Mouse (Mus musculus) testis, postnatal 10 days (tissue): Measurements from ENCODE around the gene Tbata.

Experiments
- DNase-seq: peaks from one replicate; pipeline ENCODE4 v3.0.0; 2021; ENCODE audit warnings: low spot score

Gene Tbata

DNA sequence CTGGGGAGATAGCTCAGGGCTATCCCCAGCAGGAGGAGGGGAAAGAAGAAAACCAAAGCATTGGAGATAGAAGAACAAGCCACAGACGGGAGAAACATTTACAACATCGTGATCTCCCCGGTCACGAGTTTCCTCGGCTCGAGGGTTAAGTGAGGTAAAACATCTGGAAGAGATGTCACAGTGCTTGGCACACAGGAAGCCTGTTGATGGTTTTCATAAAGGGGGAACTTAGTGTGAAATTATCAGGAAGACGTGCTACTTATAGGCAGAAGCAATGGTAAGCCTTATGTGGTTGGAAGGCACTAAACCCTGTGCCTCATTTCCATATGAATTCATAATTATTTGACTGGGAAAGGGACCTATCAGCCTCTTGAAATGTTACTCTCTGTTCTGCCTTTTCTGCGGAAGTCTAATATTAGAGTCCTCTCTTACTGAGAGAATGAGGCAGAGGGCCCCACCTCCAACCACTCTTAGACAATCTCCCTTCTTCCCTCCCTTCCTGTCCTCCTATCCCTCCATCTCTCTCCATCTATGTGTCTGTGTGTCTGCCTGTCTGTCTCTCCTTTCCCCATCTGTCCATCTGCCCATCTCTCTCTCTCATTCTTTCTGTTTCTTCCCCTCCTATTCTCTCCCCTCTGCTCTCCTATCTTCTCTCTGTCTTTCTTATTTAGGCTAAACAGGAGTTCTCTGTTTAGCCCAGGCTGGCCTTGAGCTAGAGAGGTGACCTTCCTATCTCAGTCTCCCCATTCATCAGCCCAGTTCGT is 4.2 kb upstream of the Tbata start:
- no peak for DNase-seq

DNA sequence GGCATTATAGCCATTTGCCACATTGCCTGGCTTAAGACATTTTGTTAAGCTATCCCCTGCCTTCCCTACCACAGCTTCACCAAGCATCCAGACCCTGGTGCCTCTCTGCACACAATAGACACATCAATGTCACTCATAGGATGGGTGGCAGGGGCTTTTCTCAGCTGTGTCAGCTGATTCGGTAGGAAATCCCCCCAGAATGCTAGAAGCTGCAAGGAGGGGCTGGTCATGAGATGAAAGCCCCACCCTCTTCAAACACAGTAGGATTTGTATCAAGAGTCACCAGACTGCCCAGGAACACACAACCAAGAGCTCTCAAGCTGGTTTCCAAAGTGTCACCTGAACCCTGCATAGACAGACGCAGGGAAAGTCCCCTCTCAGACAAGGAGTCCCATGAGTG is 3.4 kb upstream of the Tbata start:
- DNase-seq = no peak

DNA sequence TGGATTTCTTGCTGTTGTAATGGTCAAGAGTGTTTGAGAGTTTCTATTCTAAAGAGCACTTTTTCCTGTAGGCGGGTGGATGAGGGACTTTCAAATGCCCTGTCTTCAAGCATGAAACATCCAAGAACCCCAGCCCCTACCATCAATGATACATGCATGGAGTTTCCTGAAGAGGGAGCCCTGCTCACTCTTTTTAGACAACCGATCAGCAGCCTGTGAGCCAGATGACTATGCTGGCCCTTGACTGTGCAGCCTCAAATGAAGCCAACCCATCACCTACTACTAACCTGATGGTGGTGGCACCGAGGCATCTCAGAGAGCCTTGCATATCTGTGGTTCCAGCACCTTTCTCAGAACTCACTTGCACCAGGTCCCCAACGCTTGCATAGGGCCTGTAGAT is 742 bp downstream of the Tbata start:
- DNase-seq = no peak

DNA sequence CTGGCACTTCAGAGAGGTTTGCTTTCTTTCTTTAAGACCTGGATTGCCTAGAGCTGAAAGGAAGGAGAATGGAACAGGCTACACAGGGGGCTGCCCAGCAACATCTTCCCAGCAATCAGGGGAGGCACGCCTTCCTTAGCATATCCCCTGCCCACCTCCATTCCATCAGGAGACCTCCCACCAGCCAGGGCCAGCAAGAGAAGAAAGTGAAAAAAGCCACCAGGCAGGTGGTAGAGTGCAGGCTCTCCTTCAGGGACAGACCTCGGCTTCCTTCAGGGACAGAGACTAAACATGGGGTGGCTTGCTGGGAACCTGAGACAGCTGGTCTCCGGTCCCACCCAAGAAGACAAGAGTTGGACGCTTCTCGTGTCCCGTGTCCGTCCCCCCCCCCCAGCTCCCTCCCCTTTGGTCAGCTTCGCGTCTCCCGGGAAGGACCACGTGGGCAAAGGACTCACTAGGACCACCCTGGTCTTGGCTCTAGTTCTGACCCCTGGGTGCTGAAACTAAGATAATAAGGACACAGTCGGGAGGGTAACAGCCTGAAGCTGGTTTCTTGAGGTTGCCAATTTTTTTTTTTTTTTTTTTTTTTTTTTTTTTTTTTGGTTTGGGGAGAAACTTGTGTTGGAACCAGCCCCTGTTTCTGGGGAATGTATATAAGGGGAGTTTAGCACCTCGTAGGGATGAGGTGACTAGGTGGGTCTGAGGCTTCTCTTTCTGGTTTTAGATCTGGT is 3.1 kb downstream of the Tbata start:
- no peak for DNase-seq

DNA sequence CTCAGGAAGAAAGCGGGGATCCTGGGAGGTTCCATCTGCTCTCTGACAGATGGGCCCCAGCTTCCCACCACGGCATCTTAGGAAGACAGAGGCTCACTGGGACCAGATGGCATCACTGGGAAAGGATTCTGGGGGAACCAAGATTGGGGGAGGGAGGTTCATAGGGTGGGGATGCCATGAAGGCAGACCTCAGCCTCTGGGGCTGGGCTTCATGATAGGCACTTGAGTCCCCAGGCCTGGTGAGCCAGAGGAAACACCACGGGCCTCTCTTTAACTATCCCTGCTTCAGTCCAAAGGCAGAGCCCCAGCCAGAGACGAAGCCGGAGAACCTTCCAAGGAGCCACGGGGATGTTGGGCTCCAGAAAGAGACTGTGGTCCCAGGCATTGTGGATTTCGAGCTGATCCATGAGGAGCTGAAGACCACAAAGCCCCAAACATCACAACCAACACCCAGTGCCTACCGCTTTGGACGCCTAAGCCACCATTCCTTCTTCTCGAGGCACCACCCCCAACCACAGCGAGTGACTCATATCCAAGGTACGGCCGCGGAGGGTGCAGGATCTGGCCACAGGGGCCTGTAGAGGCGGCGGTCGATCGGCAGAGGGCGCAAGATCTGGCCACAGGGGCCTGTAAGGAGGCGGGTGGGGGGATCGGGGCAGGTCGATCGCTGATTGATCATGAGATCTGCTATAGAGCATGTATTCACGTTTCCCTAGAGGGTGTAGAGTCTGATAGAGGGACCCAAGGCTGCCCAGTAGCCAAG is 3.9 kb downstream of the Tbata start:
- peak; percentile 75 for DNase-seq

DNA sequence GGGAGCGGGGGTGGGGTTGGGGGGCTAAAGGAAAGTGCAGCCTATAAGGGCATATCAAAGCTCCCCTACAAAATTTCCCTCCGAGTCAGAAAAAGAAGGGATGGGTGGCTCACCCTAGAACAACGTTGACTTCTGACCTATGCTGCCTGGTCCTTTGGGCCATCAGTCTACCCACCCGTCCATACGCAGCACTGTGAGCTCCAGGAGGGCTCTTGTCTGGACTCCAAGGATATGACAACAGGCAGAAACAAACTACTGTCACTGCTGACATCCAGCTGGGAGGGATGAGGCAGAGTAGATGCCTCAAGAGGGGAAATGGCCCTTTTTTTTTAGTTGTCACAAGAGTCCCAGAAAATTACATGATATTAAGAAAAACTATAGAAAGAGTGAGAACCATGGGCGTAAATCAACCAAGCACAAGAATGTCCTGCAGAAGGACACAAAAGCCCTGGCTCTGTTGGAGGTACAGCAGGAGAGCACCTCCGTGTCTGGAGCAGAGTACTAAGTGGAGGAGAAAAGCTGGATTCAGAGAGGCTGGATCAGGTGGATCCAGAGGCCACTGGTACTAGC is 4.6 kb downstream of the Tbata start:
- no peak for DNase-seq

DNA sequence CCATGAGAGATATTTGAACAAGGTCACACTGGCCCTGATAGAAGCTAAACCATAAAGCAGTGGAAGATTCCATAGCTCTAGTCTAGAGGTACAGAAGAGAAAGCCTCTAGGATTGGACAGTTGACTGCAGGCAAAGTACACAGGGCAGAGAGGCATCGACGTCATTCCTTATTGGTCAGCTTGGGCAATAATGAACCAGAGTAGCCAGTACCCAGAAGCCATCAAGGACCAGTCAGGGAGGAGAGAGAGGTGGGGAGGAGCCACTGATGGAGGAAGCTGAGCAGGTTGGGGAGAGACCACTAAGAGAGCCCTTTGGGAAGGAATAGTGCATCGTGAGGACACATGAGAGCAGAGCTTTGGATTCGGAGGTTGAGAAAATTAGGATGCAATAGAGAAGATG is 6.0 kb downstream of the Tbata start:
- no peak for DNase-seq

DNA sequence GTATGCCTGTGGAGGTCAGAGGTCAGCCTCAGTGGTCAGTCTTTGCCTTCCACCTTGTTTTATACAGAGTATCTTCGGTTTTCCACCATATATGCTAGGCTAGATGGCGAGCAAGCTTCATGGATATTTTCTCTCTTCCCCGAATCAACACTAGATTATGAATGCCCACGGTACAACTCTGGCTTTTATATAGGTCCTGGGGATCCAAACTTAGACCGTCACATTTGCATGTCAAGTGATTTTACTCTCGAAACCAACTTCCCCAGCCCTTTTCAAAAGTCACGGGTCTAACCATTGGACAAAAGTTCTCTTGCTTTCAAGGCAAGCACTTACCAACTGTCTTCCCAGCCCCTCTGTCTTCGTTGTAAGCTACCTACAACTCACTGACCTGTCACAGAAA is 6.9 kb downstream of the Tbata start:
- DNase-seq = no peak

DNA sequence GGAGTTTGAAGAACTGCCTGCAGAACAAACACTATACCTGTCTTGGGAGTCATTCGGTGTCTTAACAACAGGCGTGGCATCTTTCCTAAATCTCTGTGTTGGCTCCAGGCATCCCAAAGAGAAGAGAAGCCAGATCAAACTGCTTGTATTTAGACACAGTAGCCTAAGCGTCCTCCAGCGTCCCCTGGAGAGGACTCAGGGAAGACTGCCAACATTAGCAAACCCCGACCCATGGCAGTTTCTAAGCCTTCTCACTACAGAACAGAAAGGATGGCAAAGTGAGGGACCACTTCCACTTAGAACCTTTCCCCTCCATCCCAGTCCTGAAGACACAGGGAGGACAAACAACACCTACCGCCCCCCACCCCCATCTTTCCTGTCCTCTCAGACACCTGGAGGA is 8.2 kb downstream of the Tbata start:
- DNase-seq = no peak

DNA sequence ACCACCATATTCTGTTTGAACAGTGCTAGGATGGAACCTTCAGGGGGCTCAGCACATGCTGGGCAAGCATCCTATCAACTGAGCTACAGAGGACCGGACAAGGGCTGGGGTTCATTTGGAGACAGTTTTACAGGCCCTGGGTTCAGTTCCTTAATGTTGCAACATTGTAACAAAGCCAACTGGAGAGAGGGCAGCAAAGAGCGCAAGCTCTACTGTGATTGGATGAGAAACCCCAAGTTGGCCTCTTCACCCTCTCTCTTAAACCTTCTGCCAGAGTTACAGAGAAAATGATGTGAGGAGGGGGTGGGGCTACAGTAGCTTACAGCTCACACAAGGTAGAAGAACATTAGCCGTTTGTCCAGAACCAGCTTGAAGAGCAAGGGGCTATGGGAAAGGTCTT is 15.2 kb downstream of the Tbata start:
- no peak for DNase-seq

DNA sequence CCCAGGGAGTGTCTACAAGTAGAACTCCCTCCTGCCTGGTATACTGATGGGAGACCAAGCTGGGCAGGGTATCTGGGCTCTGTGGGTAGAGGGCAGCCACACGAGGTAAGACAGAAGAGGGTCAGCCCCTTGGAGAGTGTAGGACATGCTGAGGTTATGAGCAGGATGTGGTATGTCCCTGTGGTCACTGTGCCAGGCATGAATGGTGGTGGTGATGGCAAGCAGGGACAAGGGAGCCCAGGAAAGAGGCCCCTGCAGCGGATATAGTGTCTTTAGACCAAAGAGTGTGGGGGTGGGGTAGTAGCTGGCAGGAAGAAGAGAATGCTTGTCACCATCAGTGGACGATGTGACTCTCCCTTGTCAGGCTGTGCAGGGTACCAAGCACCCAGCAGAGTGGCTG is 16.3 kb downstream of the Tbata start:
- DNase-seq = no peak

DNA sequence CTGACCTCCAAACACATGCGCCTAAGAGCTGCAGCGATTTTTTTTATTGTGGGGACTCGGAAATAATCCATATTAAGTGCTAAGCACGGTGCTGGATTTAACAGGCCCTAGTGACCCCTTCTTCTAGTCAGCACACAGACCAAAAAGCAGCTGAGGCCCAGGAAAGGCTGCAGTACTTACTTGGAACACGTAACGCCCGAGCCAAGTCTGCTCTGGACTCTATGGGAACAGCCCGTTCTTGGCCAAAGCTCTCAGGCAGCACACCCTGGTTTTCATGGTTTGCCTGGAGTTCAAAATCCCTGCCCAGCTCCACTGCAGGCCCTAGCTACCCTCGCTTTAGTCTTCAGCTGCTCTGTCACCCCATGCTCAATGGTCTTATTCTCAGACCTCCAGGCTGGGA is 22.9 kb downstream of the Tbata start:
- DNase-seq = no peak

DNA sequence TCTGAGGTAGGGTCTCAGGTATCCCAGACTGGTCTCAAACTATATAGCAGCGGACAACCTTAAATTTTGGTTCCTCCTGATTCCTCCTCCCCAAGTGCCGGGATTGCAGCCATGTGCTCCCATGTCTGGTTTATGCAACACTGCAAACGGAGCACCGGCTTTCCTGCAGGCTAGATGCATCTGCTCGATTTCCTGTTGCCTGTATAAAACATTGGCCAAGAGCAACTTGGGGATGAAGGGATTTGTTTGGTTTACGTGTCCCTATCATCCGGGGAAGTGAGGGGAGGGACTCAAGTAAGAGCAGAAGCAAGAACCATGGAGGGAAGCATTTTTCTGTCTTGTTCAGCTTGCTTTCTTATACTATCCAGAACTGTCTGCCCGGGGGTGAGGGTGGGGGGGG is 23.5 kb downstream of the Tbata start:
- DNase-seq = no peak

DNA sequence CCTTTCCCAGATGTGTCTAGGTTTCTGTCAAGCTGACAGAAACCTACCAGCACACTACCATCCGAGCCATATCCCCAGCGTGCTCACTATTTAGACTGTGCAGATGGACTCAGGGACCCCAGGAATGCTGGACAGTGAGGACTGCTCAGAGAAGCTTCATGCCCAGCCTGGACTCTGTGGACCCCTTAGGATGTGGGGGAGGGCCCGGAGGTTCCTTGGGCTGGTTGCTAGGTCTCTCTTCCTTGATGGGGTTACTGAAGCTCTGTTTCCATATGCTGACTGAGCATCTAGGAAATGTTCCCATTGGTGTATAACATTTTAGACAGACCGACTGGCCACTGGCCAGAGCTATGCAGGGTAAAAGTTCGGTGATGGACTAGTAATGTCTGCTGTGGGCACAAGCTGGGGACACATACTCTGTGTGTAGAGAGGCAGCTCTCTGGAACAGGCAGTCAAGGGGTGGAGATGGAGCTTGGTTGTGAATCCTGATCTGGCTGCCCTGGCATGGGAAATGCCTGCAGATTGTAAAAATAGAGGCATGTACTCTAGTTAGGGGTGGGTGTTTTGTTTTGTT is 24.1 kb downstream of the Tbata start:
- no peak for DNase-seq

DNA sequence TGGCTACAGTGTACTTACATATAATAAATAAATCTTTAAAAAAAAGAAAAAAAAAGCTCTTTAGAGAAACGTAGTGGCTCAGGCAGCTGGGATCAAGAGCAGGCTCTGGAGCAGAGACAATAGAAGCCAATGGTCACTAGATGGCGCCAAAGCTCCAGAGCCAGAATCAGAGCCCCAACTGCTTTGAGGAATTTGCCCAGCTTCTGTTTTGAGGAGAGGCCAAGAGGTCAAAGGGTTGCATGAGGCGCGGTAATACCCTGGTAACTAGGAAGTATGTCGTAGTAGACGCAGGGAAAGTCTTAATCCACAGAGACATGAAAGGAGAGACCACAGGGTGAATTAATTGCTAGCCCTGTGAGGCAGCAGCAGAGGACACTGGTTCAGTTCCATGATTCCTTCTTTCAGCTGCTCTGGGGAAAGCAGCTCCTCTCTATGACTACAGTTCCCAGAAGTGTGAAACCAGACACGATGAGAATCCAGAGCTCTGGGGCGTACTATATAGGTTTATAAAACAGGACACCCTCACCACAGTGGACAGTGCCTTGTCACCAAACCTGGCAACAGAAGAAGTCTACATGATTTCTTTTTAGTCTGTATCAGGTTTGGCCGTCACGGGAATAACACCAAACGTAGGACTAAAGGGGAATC is 27.9 kb downstream of the Tbata start:
- peak; percentile 84 for DNase-seq

DNA sequence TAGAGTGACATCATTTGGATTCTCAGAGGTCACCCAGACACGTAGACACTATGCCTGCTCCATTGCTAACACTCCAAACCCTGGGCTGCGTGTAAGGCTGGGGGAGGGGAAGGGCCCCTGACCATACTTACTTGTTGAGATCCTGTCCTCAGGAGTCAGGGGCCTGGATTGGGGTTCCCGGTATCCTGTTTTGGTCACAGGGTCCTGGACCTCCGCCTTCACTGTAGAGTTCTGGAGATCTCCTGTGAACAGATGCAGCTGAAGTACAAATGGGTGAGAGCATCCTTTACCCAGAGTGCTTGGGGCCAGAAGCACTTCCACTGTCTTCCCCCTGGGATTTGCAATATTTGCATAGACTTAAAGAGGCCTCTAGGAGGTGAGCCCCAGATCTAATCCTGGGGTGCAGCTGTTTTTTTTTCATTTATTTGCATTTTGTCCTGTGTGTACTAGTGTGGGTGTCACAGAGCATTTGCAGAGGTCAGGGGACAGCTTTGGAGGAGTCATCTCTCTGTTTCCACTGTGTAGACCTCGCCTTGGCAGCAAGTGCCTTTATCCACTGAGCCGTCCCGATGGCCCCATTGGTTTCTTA is 28.6 kb downstream of the Tbata start:
- DNase-seq = no peak

DNA sequence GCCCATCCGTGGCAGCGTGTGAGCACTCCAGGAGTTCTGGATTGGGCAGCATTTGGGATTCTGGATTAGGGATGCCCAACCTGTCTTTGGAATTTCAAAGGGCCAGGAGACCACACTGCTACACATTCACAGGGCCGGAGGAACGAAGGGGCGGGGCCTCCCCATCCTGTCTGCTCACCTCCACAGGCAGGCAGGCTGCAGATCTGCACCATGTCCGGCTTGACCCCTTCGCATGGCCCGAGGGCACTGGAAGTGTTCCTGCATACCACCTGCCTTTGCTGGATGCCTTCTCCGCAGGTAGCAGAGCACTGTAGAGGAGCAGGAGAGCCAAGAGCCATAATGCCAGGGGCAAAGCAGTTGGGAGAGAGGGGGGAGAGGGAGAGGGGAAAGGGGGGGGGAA is 29.2 kb downstream of the Tbata start:
- DNase-seq = no peak

DNA sequence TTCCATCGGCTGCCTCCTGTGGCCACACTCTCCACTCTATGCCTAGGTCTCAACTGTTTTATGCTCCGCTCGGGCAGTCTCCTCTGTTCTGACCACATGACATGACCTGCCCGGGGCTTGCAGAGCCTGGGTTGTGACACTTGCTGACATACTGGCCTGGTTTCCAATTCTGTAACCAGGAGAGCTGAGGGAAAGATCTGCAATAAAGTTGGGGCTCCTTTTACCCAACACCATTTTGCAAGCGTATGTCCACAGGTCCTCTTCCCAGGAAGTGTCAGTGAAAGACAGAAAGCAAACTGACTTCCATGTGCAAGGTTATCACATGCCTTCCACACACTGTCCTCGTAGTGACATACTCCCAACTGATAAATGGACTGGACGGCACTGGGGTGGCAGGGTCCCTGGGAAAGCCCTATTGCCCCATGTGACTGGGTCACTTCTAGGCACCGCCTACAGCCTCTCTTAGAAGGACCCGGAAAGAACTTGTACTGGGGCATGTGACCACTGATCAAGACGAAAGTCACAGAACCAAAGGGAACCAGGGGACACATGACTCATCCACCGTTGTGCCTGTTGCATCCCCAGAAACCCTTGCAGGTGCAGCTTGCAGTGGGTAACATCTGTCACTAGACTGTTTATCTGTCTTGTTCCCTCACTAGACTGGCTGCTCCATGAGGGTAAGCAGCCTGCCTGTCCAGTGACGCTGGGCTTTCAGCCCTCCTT is 30.0 kb downstream of the Tbata start:
- no peak for DNase-seq

DNA sequence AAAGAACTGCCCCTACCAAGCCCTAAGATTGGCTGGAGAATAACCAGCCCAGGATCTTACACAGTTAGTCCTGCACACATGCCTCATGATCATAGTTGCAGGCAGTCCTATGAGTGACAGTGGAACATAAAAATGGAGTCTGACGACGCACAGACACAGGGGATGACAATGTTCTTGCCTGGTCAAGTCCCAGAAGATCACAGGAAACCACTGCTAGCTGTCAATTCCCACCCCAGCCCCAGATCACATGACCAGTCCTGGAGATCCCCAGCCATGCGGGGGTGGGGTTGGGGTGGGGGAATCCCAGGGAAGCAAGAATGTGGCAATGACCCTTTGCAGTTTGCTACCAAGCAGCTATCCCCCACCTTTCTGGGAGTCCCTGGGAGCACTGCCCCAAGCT is 32.2 kb downstream of the Tbata start:
- no peak for DNase-seq

DNA sequence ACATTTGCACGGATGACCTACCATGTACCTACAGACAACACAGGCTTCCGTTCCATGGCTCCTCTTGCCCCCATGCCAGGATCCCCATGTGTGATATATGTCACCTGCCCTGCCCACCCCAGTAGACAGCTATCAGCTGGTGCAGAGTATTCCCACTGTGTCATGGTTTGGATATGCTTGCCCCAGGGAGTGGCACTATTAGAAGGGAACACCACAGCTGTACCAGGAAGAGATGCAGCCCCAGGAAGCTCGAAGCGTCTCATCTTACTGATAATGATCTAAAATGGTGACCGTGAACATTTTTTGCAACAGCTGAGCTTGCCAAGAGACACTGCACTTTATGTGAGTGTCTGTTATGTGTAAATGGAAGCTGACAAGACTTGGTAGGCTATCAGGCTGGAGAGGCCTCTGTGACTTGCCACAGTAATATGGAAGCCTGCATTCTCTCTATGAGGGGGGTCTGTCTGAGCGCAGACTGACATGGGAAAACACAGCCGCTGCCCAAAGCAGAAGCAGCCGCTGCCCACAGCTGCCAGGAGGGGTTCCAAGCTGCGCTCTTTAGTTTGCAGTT is 36.4 kb downstream of the Tbata start:
- DNase-seq = no peak
